Mouse (Mus musculus) midbrain, embryonic 12.5 days (tissue): ENCODE data around the gene Dleu7. TPM values are rescaled to one million over a fixed set of nuclear protein-coding genes. Genes with fewer than 3 reads are reported as not detected.

Source experiments
- ATAC-seq: fragments of 200-750 bp; cut with Nextera tagmentation; 2 replicates; pipeline ENCODE4 v1.8.0; 2017; ENCODE audit warnings: low read depth, moderate TSS enrichment, moderate library complexity; ENCODE audit not compliant: low FRiP score
- H3K27ac ChIP-seq: fragments of 300-500 bp; sonication (generic); replicated peaks from 2 replicates; pipeline ENCODE4 v1.5.1; 2016; ENCODE audit warnings: mild to moderate bottlenecking
- H3K27me3 ChIP-seq: fragments of 300-500 bp; sonication (generic); 2 replicates; pipeline ENCODE4 v1.6.1; 2016; ENCODE audit warnings: mild to moderate bottlenecking
- H3K36me3 ChIP-seq: fragments of 300-500 bp; sonication (generic); 2 replicates; pipeline ENCODE4 v1.6.1; 2016
- H3K4me1 ChIP-seq: fragments of 300-500 bp; sonication (generic); 2 replicates; pipeline ENCODE4 v1.6.1; 2016
- H3K4me2 ChIP-seq: fragments of 300-500 bp; sonication (generic); replicated peaks from 2 replicates; pipeline ENCODE4 v1.6.1; 2016; ENCODE audit warnings: mild to moderate bottlenecking, moderate library complexity
- H3K4me3 ChIP-seq: fragments of 300-500 bp; sonication (generic); 2 replicates; pipeline ENCODE4 v1.5.1; 2016; ENCODE audit warnings: mild to moderate bottlenecking
- H3K9ac ChIP-seq: fragments of 300-500 bp; sonication (generic); replicated peaks from 2 replicates; pipeline ENCODE4 v1.6.1; 2016; ENCODE audit warnings: mild to moderate bottlenecking, moderate library complexity
- H3K9me3 ChIP-seq: fragments of 300-500 bp; sonication (generic); 2 replicates; pipeline ENCODE4 v1.6.1; 2016; ENCODE audit warnings: mild to moderate bottlenecking
- whole genome bisulfite sequencing: fragments of 180-500 bp; shearing (Covaris S2); methylation state at CpG from one replicate; pipeline ENCODE4 v1.1.7; 2016; 5-methylcytosine and 5-hydroxymethylcytosine counted together
- polyA plus RNA-seq: library from polyadenylated mRNA; unstranded; fragments of >200 nt; fragmentation: Nextera tagmentation; extraction: Ambion mirVana; gene quantifications from 2 replicates; pipeline ENCODE4 v1.2.1, GENCODE M21; 2016

Dleu7 gene
- polyA plus RNA-seq, 1 experiment from 2014 or later = 5.1 TPM

DNA sequence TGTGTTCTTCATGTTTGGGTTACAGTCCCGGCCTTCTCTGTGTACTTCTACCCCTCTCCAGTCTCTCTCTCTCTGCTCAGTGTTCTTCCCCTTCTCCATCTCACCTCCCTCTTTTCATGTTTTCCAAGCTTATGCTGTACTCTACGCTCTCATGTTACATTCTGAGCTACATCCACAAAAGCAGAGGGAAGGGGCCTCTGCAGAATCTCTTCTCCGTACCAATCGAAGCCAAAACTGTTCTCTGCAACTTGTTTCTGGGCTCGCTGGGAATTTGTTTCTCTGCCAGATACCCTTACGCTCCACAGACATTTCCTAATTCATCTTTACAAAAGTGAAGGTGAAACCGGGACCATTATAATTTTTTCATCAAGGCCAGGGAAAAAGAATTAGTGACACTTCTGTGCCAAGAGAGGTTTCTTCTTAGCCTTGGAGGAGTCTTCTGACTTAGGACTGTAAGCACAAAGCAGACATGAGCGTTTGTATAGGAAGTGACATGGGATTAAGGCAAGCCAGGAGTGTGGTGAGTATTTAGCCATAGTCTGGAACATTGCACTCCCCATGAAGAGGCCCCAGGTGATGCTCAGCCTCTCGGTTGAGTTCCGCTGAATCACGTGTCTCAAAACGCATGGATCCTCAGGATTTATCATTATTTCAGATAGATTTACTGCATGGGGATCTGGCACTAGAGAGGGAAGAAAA is 22.0 kb downstream of the Dleu7 start:
- no peaks in the 10 kb centered on the region for H3K36me3 ChIP-seq
- H3K27ac ChIP-seq = no peak overlapping the region
- H3K4me1 ChIP-seq = no peaks in the 10 kb centered on the region
- no peak for ATAC-seq
- no peaks in the 10 kb centered on the region for H3K9me3 ChIP-seq
- H3K4me3 ChIP-seq = no peak overlapping the region
- WGBS = 90% methylated on average over 12 of the region's 12 CpGs
- H3K27me3 ChIP-seq = no peaks in the 10 kb centered on the region
- H3K9ac ChIP-seq = no peak overlapping the region
- H3K4me2 ChIP-seq = no peak overlapping the region

DNA sequence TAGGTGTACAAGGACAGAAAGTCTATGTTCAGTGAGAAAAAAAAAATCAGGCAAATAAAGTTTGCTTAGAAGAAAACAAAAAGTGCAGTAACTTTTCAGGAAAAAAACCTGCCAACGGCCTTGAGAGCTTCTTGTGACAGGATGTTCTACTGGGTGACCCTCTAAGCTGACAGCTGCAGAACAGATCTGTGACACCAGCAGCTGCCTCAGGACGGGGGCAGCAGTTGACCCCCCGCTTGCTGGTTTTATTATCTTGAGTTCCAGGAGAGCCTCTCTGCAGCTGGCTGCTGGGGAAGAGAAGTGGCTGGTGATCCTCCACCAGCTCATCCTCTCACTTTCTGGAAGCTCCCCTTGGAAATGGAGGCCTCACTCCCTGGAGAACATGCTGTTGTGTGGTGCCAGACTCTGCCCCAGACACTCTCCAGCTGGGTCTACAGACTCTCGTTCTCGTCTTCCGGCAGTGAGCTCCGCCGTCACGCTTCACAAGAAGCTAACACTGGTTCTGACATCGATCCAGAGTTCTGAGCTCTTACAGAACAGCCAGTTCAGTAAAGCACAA is 33.8 kb downstream of the Dleu7 start:
- Histone ChIP-seq H3K4me3 (no peak overlapping the region), H3K27ac (no peak overlapping the region), H3K9ac (no peak overlapping the region), H3K9me3 (no peaks in the 10 kb centered on the region), H3K27me3 (no peaks in the 10 kb centered on the region), H3K4me2 (no peak overlapping the region), H3K36me3 (no peaks in the 10 kb centered on the region), H3K4me1 (peaks cover 4% of the 10 kb centered on the region; the same call in 1 of the 2 replicates)
- ATAC-seq = no peak
- 62% methylated on average over 10 of the region's 10 CpGs for WGBS

GRCm38 (mm10) chr14:62258125-62258524 is 34.7 kb downstream of the Dleu7 start:
- peaks cover 4% of the 10 kb centered on the region; the same call in 1 of the 2 replicates for H3K4me1 ChIP-seq
- H3K27me3 ChIP-seq = no peaks in the 10 kb centered on the region
- no peaks in the 10 kb centered on the region for H3K9me3 ChIP-seq
- no peak overlapping the region for H3K9ac ChIP-seq
- no peak for ATAC-seq
- no peak overlapping the region for H3K4me3 ChIP-seq
- H3K4me2 ChIP-seq = no peak overlapping the region
- no peak overlapping the region for H3K27ac ChIP-seq
- 77% methylated on average over 6 of the region's 6 CpGs for WGBS
- H3K36me3 ChIP-seq = no peaks in the 10 kb centered on the region

GRCm38 (mm10) chr14:62256066-62256465 is 36.8 kb downstream of the Dleu7 start:
- Histone ChIP-seq H3K27ac (no peak overlapping the region), H3K9me3 (no peaks in the 10 kb centered on the region), H3K27me3 (no peaks in the 10 kb centered on the region), H3K4me3 (no peak overlapping the region), H3K36me3 (no peaks in the 10 kb centered on the region), H3K4me2 (no peak overlapping the region), H3K9ac (no peak overlapping the region), H3K4me1 (peaks cover 4% of the 10 kb centered on the region)
- ATAC-seq = no peak
- 84% methylated on average over 5 of the region's 5 CpGs for WGBS

- peaks cover 4% of the 10 kb centered on the region for H3K4me1 ChIP-seq
- no peaks in the 10 kb centered on the region for H3K27me3 ChIP-seq
- H3K9me3 ChIP-seq = no peaks in the 10 kb centered on the region
- no peak overlapping the region for H3K4me2 ChIP-seq
- no peak overlapping the region for H3K9ac ChIP-seq
- no peak for ATAC-seq
- no peaks in the 10 kb centered on the region for H3K36me3 ChIP-seq
- WGBS = 71% methylated on average over 8 of the region's 8 CpGs
- no peak overlapping the region for H3K4me3 ChIP-seq
- no peak overlapping the region for H3K27ac ChIP-seq
Measured at GRCm38 (mm10) chr14:62254371-62254770, 38.5 kb downstream of the Dleu7 start.

DNA sequence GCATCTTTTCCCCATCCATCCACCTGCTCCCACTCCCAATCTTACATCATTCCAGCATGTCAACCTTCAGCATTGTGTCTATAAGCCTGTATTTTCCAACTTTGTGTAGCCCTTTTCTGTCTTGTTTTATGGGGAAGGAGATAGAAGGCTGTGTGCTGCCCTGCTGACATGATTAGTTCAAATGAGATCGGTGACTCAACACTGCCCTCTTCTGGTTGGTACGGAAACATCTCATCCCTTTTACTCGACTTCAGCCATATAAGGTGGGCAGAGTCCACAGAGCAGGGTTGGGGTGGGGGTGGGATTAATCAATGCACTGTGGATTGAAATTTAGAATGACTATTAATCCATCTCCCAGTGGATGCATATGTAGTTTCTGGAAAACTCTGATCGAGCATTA is 40.8 kb downstream of the Dleu7 start:
- H3K4me2 ChIP-seq = no peak overlapping the region
- H3K9ac ChIP-seq = no peak overlapping the region
- no peak overlapping the region for H3K4me3 ChIP-seq
- no peaks in the 10 kb centered on the region for H3K27me3 ChIP-seq
- 11% methylated on average over 4 of the region's 4 CpGs for WGBS
- no peak for ATAC-seq
- H3K36me3 ChIP-seq = no peaks in the 10 kb centered on the region
- no peak overlapping the region for H3K27ac ChIP-seq
- no peaks in the 10 kb centered on the region; the same call in none of the 2 replicates for H3K4me1 ChIP-seq
- H3K9me3 ChIP-seq = no peaks in the 10 kb centered on the region

GRCm38 (mm10) chr14:62250046-62250445 is 42.8 kb downstream of the Dleu7 start:
- Histone ChIP-seq H3K4me3 (no peak overlapping the region), H3K9me3 (no peaks in the 10 kb centered on the region), H3K27me3 (no peaks in the 10 kb centered on the region), H3K9ac (no peak overlapping the region), H3K4me1 (no peaks in the 10 kb centered on the region; the same call in none of the 2 replicates), H3K4me2 (no peak overlapping the region), H3K36me3 (no peaks in the 10 kb centered on the region), H3K27ac (no peak overlapping the region)
- ATAC-seq = no peak
- WGBS = 72% methylated on average over 3 of the region's 3 CpGs

- no peak overlapping the region for H3K4me3 ChIP-seq
- 94% methylated on average over 2 of the region's 2 CpGs for WGBS
- no peaks in the 10 kb centered on the region for H3K36me3 ChIP-seq
- no peaks in the 10 kb centered on the region for H3K9me3 ChIP-seq
- H3K27ac ChIP-seq = no peak overlapping the region
- H3K27me3 ChIP-seq = no peaks in the 10 kb centered on the region
- no peak overlapping the region for H3K4me2 ChIP-seq
- no peak overlapping the region for H3K9ac ChIP-seq
- H3K4me1 ChIP-seq = no peaks in the 10 kb centered on the region; the same call in 1 of the 2 replicates
- ATAC-seq = no peak
Measured at GRCm38 (mm10) chr14:62249251-62249650, 43.6 kb downstream of the Dleu7 start.

GRCm38 (mm10) chr14:62248796-62249195 is 44.1 kb downstream of the Dleu7 start:
- Histone ChIP-seq H3K4me3 (no peak overlapping the region), H3K4me2 (no peak overlapping the region), H3K27ac (no peak overlapping the region), H3K36me3 (no peaks in the 10 kb centered on the region), H3K9ac (no peak overlapping the region), H3K27me3 (no peaks in the 10 kb centered on the region), H3K9me3 (no peaks in the 10 kb centered on the region), H3K4me1 (no peaks in the 10 kb centered on the region; the same call in 1 of the 2 replicates)
- no peak for ATAC-seq
- WGBS = 87% methylated on average over 10 of the region's 10 CpGs

DNA sequence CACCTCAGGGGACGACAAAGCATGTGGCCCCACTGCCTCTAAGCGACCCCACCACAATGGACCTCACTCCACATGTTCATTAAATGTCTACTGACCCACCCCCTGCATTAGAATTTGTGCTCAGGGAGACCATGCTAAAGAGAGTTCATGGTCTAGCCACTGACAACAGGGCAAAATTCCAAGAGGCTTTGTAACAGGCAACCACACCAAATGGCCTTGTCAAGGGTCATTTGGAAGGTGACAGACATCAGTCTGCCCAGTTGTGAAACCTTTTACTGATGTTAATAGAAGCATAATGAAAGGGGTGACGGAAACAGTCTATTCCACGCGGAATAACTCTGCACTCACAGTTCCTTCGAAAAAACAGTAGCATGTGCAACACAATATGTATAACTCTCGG is 44.5 kb downstream of the Dleu7 start:
- 77% methylated on average over 7 of the region's 7 CpGs for WGBS
- H3K4me2 ChIP-seq = no peak overlapping the region
- H3K27me3 ChIP-seq = no peaks in the 10 kb centered on the region
- H3K9me3 ChIP-seq = no peaks in the 10 kb centered on the region
- no peak for ATAC-seq
- H3K9ac ChIP-seq = no peak overlapping the region
- no peak overlapping the region for H3K4me3 ChIP-seq
- no peak overlapping the region for H3K27ac ChIP-seq
- no peaks in the 10 kb centered on the region; the same call in 1 of the 2 replicates for H3K4me1 ChIP-seq
- H3K36me3 ChIP-seq = no peaks in the 10 kb centered on the region

DNA sequence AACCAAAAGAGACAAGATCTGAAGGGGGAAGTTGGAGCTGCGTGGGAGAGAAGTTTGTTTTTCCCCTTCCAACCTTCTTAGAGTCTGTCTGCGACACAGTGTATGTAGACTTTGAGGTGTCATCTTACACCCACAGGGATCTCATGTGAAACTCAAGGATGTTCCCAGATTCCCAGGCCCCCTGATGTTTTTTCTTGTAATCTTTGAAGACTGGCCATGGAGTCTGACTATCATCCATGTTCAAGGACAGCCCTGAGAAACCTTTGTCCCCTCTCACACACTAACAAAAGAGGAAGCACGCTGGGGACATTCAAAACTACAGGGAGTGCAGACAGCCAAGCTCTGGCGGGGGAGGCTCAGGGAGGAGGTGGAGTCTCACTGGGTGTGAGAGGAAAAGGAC is 47.3 kb downstream of the Dleu7 start:
- WGBS = 17% methylated on average over 4 of the region's 4 CpGs
- no peak for ATAC-seq

DNA sequence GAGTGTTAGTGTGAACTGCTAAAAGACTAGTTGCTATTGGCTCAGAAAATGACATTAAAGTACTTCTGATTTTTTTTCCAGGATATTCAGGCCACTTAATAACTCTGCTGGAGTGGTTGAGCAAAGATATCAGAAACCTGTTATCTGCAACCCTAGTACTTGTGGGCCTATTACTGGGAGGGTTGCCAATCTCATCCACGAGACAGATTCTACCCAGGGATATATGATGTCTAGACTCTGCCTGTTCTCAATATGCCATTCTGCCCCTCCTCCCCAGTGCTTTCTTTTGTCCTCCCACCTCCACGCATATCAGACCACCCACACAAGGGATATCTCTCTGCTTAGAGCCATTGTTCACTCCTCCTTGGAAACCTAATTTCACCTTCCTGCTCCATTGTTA is 49.3 kb downstream of the Dleu7 start:
- Histone ChIP-seq H3K4me2 (no peak overlapping the region), H3K9ac (no peak overlapping the region), H3K4me3 (no peak overlapping the region), H3K36me3 (no peaks in the 10 kb centered on the region), H3K9me3 (no peaks in the 10 kb centered on the region), H3K27me3 (no peaks in the 10 kb centered on the region), H3K27ac (no peak overlapping the region), H3K4me1 (no peaks in the 10 kb centered on the region)
- WGBS = 81% methylated on average over 2 of the region's 2 CpGs
- no peak for ATAC-seq

More for the DNA sequence above, 47.3 kb downstream of the Dleu7 start:
- Histone ChIP-seq H3K4me2 (no peak overlapping the region), H3K9ac (no peak overlapping the region), H3K4me3 (no peak overlapping the region), H3K36me3 (no peaks in the 10 kb centered on the region), H3K27me3 (no peaks in the 10 kb centered on the region), H3K4me1 (no peaks in the 10 kb centered on the region), H3K27ac (no peak overlapping the region), H3K9me3 (no peaks in the 10 kb centered on the region)
